Mouse (Mus musculus) ES-Bruce4 (cell line): Measurements from ENCODE around the gene Spock3.

Experiments used
- EP300 ChIP-seq: IDR thresholded peaks from 2 replicates; pipeline ENCODE4 v1.6.1; 2011; ENCODE audit warnings: low read depth, low read length; ENCODE audit not compliant: insufficient read depth
- POLR2A ChIP-seq: IDR thresholded peaks from one replicate; pipeline ENCODE4 v1.8.1; 2011; ENCODE audit warnings: low read length; ENCODE audit not compliant: insufficient read depth

DNA sequence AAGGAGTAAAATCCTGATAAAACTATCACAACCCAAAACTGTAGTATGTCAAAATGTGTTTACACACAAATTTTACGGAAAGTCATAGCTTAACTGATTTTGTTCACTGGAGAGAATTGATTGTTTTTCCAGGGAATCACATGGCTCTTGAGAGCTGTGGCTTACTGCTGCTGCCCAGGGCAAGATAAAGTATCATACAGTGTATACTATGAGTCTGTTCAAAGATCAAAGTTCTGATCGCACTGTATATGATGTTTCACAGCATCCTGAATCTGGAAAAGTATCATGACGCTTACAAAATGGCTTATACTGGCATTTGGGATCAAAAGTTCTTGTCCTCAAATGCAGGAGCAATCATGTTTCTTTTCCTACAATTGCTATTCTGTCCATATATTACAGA is 11.8 kb downstream of the Spock3 start:
- TF ChIP-seq EP300, result no peak
- TF ChIP-seq POLR2A, result no peak
